Mouse (Mus musculus) megakaryocyte, embryonic 14.5 days (primary cell): ENCODE measurements around the gene Wdr78. TPM values are rescaled to one million over a fixed set of nuclear protein-coding genes. Genes with fewer than 3 reads are reported as not detected.

Experiments
- H3K27me3 ChIP-seq: replicated peaks from 2 replicates; pipeline ENCODE3; 2012; ENCODE audit warnings: inconsistent platforms
- H3K36me3 ChIP-seq: replicated peaks from 2 replicates; pipeline ENCODE3; 2012; ENCODE audit warnings: low read length, inconsistent platforms, mixed read lengths
- H3K4me1 ChIP-seq: 2 replicates; pipeline ENCODE4 v1.6.1; 2012; ENCODE audit warnings: inconsistent platforms
- H3K4me3 ChIP-seq: replicated peaks from 2 replicates; pipeline ENCODE3; 2012; ENCODE audit warnings: moderate library complexity, mild to moderate bottlenecking, inconsistent platforms
- H3K9me3 ChIP-seq: 2 replicates; pipeline ENCODE4 v1.6.1; 2012; ENCODE audit warnings: inconsistent platforms
- FLI1 ChIP-seq: IDR thresholded peaks from 2 replicates; pipeline ENCODE4 v1.6.1; 2012; ENCODE audit warnings: low read length, inconsistent platforms, mixed read lengths
- GATA1 ChIP-seq: IDR thresholded peaks from 3 replicates; pipeline ENCODE4 v1.6.1; 2012; ENCODE audit warnings: mixed read lengths, low read length, inconsistent platforms, borderline replicate concordance
- polyA plus RNA-seq: library from polyadenylated mRNA; stranded (reverse); fragments of >175 nt; gene quantifications from 2 replicates; pipeline ENCODE4 v1.2.3, GENCODE M21; 2012; ENCODE audit warnings: low replicate concordance; ENCODE audit not compliant: insufficient read depth

Gene Wdr78
- polyA plus RNA-seq, 1 experiment = 0.47 TPM

DNA sequence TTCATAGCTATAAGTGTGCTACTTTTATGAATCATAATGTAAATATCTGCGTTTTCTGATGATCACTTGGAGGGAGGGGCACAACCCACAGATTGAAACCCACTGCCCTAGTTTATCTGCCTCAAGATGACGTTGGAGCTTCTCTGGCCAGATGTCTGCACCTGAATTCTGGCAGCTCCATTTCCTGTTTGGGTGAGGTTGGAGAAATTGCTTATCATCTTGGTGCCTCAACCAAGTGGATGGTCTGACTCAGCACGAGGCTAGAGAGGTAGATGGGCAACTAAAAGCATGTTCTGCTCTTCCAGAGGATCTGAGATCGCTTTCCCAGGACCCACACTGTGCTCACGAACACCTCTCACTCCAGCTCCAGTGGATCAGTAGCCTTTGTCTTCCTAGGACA, 49.4 kb downstream of the Wdr78 start:
- H3K36me3 ChIP-seq = no peaks in the 10 kb centered on the region
- H3K9me3 ChIP-seq = no peaks in the 10 kb centered on the region
- H3K4me3 ChIP-seq = no peak overlapping the region
- peaks cover 4% of the 10 kb centered on the region; the same call in 1 of the 2 replicates for H3K4me1 ChIP-seq
- no peak for TF ChIP-seq GATA1
- TF ChIP-seq FLI1 = no peak
- H3K27me3 ChIP-seq = no peaks in the 10 kb centered on the region

DNA sequence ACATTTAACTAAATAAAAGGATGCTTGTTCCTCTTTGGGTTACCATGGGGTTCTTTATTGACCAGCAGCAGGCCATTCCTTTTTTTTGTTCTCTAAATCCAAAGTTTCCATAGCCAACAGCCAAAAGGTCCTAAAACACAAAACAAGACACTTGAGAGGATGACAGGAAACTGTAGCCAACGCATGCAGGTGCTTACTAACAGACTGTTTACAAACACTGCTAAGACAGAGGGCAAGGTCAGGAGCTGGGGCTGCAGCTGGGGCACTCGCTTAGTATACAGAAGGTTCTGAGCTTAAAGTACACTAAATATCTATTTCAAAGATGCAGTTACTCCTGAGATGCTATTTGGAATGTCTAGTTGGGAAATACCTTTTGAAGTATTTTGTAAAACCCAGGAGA, 49.9 kb downstream of the Wdr78 start:
- no peak overlapping the region for H3K4me3 ChIP-seq
- H3K27me3 ChIP-seq = no peaks in the 10 kb centered on the region
- no peak for TF ChIP-seq FLI1
- no peak for TF ChIP-seq GATA1
- no peaks in the 10 kb centered on the region for H3K36me3 ChIP-seq
- H3K9me3 ChIP-seq = no peaks in the 10 kb centered on the region
- peaks cover 4% of the 10 kb centered on the region; the same call in 1 of the 2 replicates for H3K4me1 ChIP-seq

DNA sequence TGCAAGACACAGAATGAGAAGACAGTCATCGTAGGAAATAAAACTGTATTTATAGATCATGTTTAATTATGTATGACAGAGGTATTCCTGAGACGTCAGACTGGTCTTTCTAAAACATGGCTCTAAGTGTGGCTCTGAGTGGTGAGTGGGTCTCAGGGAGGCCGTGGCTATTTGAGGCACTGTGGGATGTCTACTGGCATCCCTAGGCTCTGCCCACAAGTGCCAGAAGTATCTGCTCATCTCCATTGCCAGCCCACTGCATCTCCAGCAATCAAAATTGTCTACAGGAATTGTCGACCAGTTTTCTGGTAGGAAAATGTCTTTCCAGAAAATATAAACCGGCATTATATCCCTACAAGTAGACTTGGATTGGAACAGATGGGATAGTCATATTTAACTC, 57.4 kb downstream of the Wdr78 start:
- Histone ChIP-seq H3K27me3 (no peaks in the 10 kb centered on the region), H3K9me3 (no peaks in the 10 kb centered on the region), H3K36me3 (no peaks in the 10 kb centered on the region), H3K4me1 (no peaks in the 10 kb centered on the region), H3K4me3 (no peak overlapping the region)
- no peak for TF ChIP-seq FLI1
- no peak for TF ChIP-seq GATA1

DNA sequence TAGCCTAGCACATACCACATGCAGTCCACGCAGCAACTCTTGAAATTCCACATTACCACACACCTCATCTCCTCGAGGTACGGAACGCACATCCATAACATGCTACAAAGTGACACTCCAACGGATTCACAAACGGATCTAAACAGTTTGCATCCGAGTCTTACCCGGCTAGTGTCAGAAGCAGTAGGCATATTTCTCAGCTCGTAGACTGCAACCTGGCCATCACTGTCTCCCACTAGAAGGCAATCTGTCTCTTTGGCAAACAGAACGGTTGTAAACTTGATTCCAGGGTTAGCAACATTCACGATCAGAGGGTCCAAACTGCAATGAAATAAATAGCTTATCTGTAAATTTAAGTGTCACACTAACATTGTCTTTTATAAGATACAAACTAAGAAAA, 66.3 kb downstream of the Wdr78 start:
- no peak for TF ChIP-seq FLI1
- no peak for TF ChIP-seq GATA1

DNA sequence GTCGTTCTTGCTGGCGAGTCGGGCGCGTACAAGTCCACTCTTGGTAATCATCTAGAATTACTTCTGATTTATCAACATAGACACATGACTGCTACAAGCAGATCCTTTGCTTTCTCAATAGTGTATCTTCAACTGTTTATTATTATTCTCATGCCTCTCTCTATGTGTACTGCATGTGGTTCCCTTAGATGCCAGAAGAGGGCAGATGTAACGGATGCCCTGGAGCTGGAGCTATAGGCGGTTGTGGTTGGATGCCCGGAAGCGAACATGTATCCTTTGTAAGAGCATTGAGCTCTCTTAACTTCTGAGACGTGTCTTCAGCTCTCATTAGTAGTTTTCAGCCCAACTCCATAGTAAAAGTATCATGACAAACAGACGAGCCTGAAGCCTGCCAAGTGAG, 71.4 kb downstream of the Wdr78 start:
- peaks cover 17% of the 10 kb centered on the region for H3K4me1 ChIP-seq
- TF ChIP-seq GATA1 = no peak
- TF ChIP-seq FLI1 = no peak
- no peaks in the 10 kb centered on the region for H3K9me3 ChIP-seq
- no peak overlapping the region for H3K4me3 ChIP-seq
- H3K36me3 ChIP-seq = no peaks in the 10 kb centered on the region
- no peaks in the 10 kb centered on the region for H3K27me3 ChIP-seq

More for the DNA sequence above, 66.3 kb downstream of the Wdr78 start:
- Histone ChIP-seq H3K4me3 (no peak overlapping the region), H3K9me3 (no peaks in the 10 kb centered on the region), H3K36me3 (no peaks in the 10 kb centered on the region), H3K27me3 (no peaks in the 10 kb centered on the region), H3K4me1 (no peaks in the 10 kb centered on the region)

DNA sequence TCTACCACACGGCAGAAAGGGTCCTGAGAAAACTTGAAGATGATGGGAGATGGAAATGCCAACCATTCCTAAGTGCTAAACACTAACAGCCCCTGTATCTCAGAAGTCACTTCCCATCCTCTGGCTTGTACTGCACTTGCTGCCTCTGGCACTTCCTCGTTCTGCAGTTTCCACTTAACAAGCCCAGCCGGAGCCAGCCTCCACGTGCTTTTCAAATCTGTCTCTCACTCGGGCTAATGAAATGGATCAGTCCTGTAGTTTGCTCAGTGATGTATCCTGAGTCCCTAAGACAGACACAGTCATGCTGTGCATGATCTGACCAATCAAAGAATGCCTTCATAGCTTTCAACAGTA, 74.5 kb downstream of the Wdr78 start:
- no peaks in the 10 kb centered on the region for H3K27me3 ChIP-seq
- H3K9me3 ChIP-seq = no peaks in the 10 kb centered on the region
- H3K4me1 ChIP-seq = peaks cover 17% of the 10 kb centered on the region
- no peak overlapping the region for H3K4me3 ChIP-seq
- no peaks in the 10 kb centered on the region for H3K36me3 ChIP-seq
- TF ChIP-seq GATA1 = no peak
- TF ChIP-seq FLI1 = no peak

DNA sequence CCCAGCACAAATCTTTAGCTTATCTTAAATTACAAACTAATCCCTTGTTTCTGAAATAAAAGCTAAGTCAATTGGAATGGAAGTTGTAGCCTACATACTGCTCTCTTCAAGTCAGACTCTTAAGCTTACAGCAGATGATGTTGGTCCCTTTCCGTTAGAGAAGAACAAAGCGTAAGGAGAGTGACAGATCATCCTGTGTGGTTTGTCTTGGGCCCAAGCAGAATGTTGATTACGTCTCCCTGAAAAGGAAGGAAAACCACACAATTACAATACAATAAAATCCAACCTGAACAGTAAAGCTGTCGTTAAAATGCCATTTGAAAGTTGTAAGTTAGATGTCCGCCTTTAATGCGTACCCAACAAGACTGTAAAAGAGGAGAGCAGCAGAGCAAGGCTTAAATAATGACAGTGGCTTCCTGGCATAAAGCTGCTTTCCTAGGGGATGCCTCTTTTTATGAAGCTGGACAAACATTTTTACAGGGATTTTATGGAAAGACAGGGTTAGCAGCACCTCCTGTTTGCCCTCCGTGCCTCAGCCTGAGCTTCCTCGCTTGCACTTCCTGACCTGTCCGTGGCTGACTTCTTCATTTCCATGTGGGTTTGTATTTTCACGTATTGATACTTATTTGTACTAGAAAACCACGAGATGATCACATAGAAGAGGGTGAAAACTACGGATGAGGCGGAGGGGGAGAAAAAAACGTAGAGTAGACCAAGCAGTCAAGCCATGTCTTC, 75.1 kb downstream of the Wdr78 start:
- Histone ChIP-seq H3K4me1 (peaks cover 17% of the 10 kb centered on the region), H3K4me3 (no peak overlapping the region), H3K27me3 (no peaks in the 10 kb centered on the region), H3K9me3 (no peaks in the 10 kb centered on the region), H3K36me3 (no peaks in the 10 kb centered on the region)
- TF ChIP-seq FLI1 = no peak
- no peak for TF ChIP-seq GATA1

DNA sequence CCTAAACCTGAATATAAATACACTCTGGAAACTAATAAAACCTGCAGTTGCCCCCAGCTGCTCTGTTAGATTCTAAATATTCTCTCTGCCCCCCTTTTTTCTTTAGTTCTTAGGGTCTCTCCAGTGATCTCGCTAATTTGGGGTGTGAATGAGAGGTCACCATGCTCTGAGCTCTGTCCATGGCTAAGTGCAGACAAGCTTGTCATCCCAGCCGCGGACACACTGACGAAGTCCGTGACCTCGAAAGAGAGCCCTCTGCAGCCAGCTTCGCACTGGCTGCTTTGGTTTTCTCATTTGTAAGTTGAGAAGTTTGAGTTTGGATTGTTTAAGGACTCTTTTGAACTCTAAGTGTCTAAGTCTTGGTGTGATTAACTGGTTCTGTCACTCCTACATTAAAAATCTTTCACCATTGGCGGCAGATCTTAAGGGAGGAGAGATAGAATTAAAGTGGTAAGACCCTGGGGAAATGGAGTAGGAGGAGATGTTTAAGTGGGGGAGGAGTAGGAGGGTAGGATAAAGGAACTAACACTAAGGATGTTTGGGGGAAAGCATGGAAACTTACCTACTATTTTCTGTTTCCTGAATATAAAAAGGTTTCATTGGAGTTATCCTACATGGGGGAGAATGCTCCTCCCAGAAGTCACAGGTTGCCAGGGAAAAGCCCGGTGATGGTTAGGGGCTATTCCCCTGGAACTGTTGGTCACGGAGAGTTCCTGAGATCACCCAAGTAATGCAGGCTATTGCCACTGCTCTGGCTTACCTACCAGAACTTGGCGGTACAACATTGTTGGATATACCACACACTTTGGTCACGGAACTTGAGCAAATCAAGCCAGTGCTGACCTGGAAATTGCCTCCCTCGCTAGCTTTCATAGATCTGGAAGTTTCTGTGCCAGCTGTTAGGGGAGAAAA, 85.9 kb downstream of the Wdr78 start:
- Histone ChIP-seq H3K9me3 (no peaks in the 10 kb centered on the region), H3K36me3 (no peaks in the 10 kb centered on the region), H3K4me1 (no peaks in the 10 kb centered on the region), H3K27me3 (no peaks in the 10 kb centered on the region), H3K4me3 (no peak overlapping the region)
- TF ChIP-seq GATA1 (no peak), FLI1 (no peak)

DNA sequence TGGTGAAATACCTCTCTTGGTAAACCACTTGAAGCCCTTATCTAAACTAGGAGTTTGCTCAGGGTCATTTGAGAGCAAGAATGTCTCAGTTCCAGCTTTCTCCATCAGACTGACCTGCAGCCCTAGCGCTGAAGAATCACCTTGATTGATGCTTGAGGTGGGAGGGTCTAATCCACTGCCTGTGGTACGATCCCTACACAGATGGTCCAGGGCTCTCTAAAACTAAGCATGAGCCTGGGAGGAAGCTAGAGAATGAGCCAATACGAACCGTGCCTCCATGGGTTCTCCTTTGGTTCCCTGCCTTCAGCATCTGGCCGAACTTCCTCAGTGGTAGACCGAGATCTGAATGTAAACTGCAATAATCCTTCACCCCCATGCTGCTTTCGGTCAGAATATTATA, 86.6 kb downstream of the Wdr78 start:
- no peaks in the 10 kb centered on the region for H3K36me3 ChIP-seq
- H3K27me3 ChIP-seq = no peaks in the 10 kb centered on the region
- no peaks in the 10 kb centered on the region for H3K9me3 ChIP-seq
- no peak overlapping the region for H3K4me3 ChIP-seq
- no peaks in the 10 kb centered on the region for H3K4me1 ChIP-seq
- TF ChIP-seq FLI1 (no peak), GATA1 (no peak)

DNA sequence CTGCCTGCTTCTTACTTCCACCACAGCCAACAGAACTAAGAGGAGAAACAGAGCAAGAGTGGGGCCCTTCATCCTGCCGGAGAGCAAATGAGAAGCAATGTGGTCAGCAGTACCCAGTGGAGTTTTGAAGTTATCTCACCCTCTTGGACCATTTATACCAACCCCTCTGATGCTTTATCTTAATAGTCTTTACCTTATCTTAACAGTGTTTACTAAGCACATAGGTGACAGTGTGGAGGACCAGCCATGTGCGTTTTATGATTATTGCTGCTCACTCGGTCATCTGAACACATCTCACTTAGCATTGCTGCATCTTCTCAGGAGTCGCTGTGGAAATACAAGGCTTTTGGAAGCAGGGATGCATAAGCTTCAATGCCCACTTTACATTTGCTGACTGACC, 87.7 kb downstream of the Wdr78 start, which contains the start of gene Insl5:
Gene Insl5, minus strand, starts transcription at position 222 of the 400 bp plus-strand sequence.
- Histone ChIP-seq H3K27me3 (no peaks in the 10 kb centered on the region), H3K36me3 (no peaks in the 10 kb centered on the region), H3K4me1 (no peaks in the 10 kb centered on the region), H3K4me3 (no peak within 1 kb of the TSS), H3K9me3 (no peaks in the 10 kb centered on the region)
- TF ChIP-seq GATA1 (no peak), FLI1 (no peak)
